Mouse (Mus musculus): ENCODE results near the gene Cux2.

- TF ChIP-seq CTCF (IDR thresholded peaks at IDR 0.05; ENCODE audit: extremely low read depth, insufficient read depth, insufficient read length, insufficient replicate concordance) (no peak), POLR2A (IDR thresholded peaks at IDR 0.05; ENCODE audit: low read depth, low read length) (no peak)
These were observed 32.6 kb downstream of the Cux2 start for GRCm38 (mm10) chr5:122017269-122017668.

All from spleen, adult 2 months (tissue).